Mouse (Mus musculus) embryonic fibroblast, embryonic 13.5 days (primary cell): ENCODE results near the gene Fggy.

ENCODE experiments used
- CTCF ChIP-seq: IDR thresholded peaks from 2 replicates; pipeline ENCODE4 v1.5.1; 2011; ENCODE audit warnings: mild to moderate bottlenecking, control low read depth, low read length, moderate library complexity, borderline replicate concordance; ENCODE audit not compliant: insufficient read depth
- POLR2A ChIP-seq: IDR thresholded peaks from 2 replicates; pipeline ENCODE4 v1.6.1; 2011; ENCODE audit warnings: low read depth, mild to moderate bottlenecking, control low read depth, low read length, moderate library complexity

GRCm38 (mm10) chr4:95638063-95638462 is 80.8 kb downstream of the Fggy start:
- TF ChIP-seq POLR2A: no peak
- no peak for TF ChIP-seq CTCF
